Mouse (Mus musculus) forebrain, embryonic 10.5 days (tissue): ENCODE data around the gene Lpp. TPM values are rescaled to one million over a fixed set of nuclear protein-coding genes. Genes with fewer than 3 reads are reported as not detected.

Experiments
- DNase-seq: peaks from one replicate; pipeline ENCODE4 v3.0.0-alpha.2; 2017; ENCODE audit warnings: low spot score; ENCODE audit errors: extremely low spot score
- H3K27ac ChIP-seq: fragments of 300-500 bp; sonication (generic); 2 replicates; pipeline ENCODE4 v1.5.1; 2016; ENCODE audit warnings: mild to moderate bottlenecking
- H3K27me3 ChIP-seq: fragments of 300-500 bp; sonication (generic); 2 replicates; pipeline ENCODE4 v1.6.1; 2016; ENCODE audit warnings: mild to moderate bottlenecking; ENCODE audit not compliant: poor library complexity, severe bottlenecking
- H3K36me3 ChIP-seq: fragments of 300-500 bp; sonication (generic); replicated peaks from 2 replicates; pipeline ENCODE4 v1.6.1; 2016; ENCODE audit warnings: mild to moderate bottlenecking, moderate library complexity
- H3K4me1 ChIP-seq: fragments of 300-500 bp; sonication (generic); 2 replicates; pipeline ENCODE4 v1.6.1; 2016
- H3K4me3 ChIP-seq: fragments of 300-500 bp; sonication (generic); 2 replicates; pipeline ENCODE4 v1.5.1; 2016; ENCODE audit warnings: mild to moderate bottlenecking, moderate library complexity
- H3K9me3 ChIP-seq: fragments of 300-500 bp; sonication (generic); 2 replicates; pipeline ENCODE4 v1.6.1; 2016; ENCODE audit warnings: mild to moderate bottlenecking, moderate library complexity
- WGBS: fragments of 180-500 bp; shearing (Covaris S2); methylation state at CpG from one replicate; pipeline ENCODE4 v1.1.7; 2016; 5-methylcytosine and 5-hydroxymethylcytosine counted together
- polyA plus RNA-seq: library from polyadenylated mRNA; unstranded; fragments of >200 nt; fragmentation: Nextera tagmentation; extraction: Ambion mirVana; gene quantifications from 2 replicates; pipeline ENCODE4 v1.2.1, GENCODE M21; 2016

The Lpp gene
- polyA plus RNA-seq, 1 experiment from 2014 or later: 27.3 TPM

- H3K36me3 ChIP-seq: no peaks in the 10 kb centered on the region
- no peaks in the 10 kb centered on the region for H3K9me3 ChIP-seq
- 88% methylated on average over 5 of the region's 5 CpGs for WGBS
- H3K27me3 ChIP-seq: 0 out of 2 replicates have a peak, but pooled peaks cover 9% of the 10 kb centered on the region
- no peak overlapping the region for H3K27ac ChIP-seq
- peaks cover 35% of the 10 kb centered on the region for H3K4me1 ChIP-seq
- DNase-seq: no peak
- H3K4me3 ChIP-seq: no peak overlapping the region
Observed at GRCm38 (mm10) chr16:24390596-24390995, 2.7 kb upstream of the Lpp start.

- H3K27ac ChIP-seq: no peak overlapping the region
- H3K27me3 ChIP-seq: 0 out of 2 replicates have a peak, but pooled peaks cover 9% of the 10 kb centered on the region
- WGBS: 95% methylated on average over 3 of the region's 3 CpGs
- H3K4me3 ChIP-seq: no peak overlapping the region
- no peaks in the 10 kb centered on the region for H3K9me3 ChIP-seq
- H3K36me3 ChIP-seq: no peaks in the 10 kb centered on the region
- H3K4me1 ChIP-seq: peaks cover 35% of the 10 kb centered on the region
- no peak for DNase-seq
Observed at GRCm38 (mm10) chr16:24391111-24391510, 2.2 kb upstream of the Lpp start.

GRCm38 (mm10) chr16:24391901-24392300, 1.4 kb upstream of the Lpp start:
- no peak overlapping the region for H3K4me3 ChIP-seq
- WGBS: 87% methylated on average over 7 of the region's 7 CpGs
- H3K4me1 ChIP-seq: peaks cover 38% of the 10 kb centered on the region

GRCm38 (mm10) chr16:24393556-24394210, 376 bp downstream of the Lpp start:
- Histone ChIP-seq H3K4me1 (peaks cover 43% of the 10 kb centered on the region), H3K4me3 (peak overlapping the region; percentile 87), H3K27me3 (0 out of 2 replicates have a peak, but pooled peaks cover 9% of the 10 kb centered on the region), H3K27ac (peak overlapping the region; percentile 98), H3K9me3 (no peaks in the 10 kb centered on the region), H3K36me3 (no peaks in the 10 kb centered on the region)
- peak; percentile 34 for DNase-seq
- WGBS: under 1% methylated on average over 69 of the region's 76 CpGs

More at GRCm38 (mm10) chr16:24391901-24392300, 1.4 kb upstream of the Lpp start:
- Histone ChIP-seq H3K27ac (peak overlapping the region; percentile 98), H3K9me3 (no peaks in the 10 kb centered on the region), H3K27me3 (0 out of 2 replicates have a peak, but pooled peaks cover 9% of the 10 kb centered on the region), H3K36me3 (no peaks in the 10 kb centered on the region)
- no peak for DNase-seq

GRCm38 (mm10) chr16:24394211-24394991, 1.1 kb downstream of the Lpp start:
- DNase-seq: peak; percentile 35
- WGBS: 13% methylated on average over 18 of the region's 18 CpGs

GRCm38 (mm10) chr16:24395100-24395499, 1.8 kb downstream of the Lpp start:
- no peaks in the 10 kb centered on the region for H3K9me3 ChIP-seq
- H3K27me3 ChIP-seq: 0 out of 2 replicates have a peak, but pooled peaks cover 9% of the 10 kb centered on the region
- H3K36me3 ChIP-seq: no peaks in the 10 kb centered on the region
- H3K27ac ChIP-seq: peak overlapping the region; percentile 98; the same call in 1 of the 2 replicates
- H3K4me3 ChIP-seq: peak overlapping the region; percentile 87
- no peak for DNase-seq
- H3K4me1 ChIP-seq: peaks cover 45% of the 10 kb centered on the region
- 79% methylated on average over 2 of the region's 2 CpGs for WGBS

More at GRCm38 (mm10) chr16:24394211-24394991, 1.1 kb downstream of the Lpp start:
- no peaks in the 10 kb centered on the region for H3K36me3 ChIP-seq
- H3K4me1 ChIP-seq: peaks cover 45% of the 10 kb centered on the region
- peak overlapping the region; percentile 98 for H3K27ac ChIP-seq
- peak overlapping the region; percentile 87 for H3K4me3 ChIP-seq
- H3K27me3 ChIP-seq: 0 out of 2 replicates have a peak, but pooled peaks cover 9% of the 10 kb centered on the region
- no peaks in the 10 kb centered on the region for H3K9me3 ChIP-seq

- Histone ChIP-seq H3K4me1 (peaks cover 41% of the 10 kb centered on the region), H3K27me3 (0 out of 2 replicates have a peak, but pooled peaks cover 6% of the 10 kb centered on the region), H3K36me3 (no peaks in the 10 kb centered on the region), H3K4me3 (no peak overlapping the region), H3K9me3 (no peaks in the 10 kb centered on the region; the same call in 1 of the 2 replicates), H3K27ac (no peak overlapping the region)
- DNase-seq: no peak
- WGBS: 87% methylated on average over 7 of the region's 7 CpGs
Observed at GRCm38 (mm10) chr16:24396504-24396903, 3.2 kb downstream of the Lpp start.

GRCm38 (mm10) chr16:24398476-24398875, 5.2 kb downstream of the Lpp start:
- no peak overlapping the region for H3K27ac ChIP-seq
- 89% methylated on average over 4 of the region's 4 CpGs for WGBS
- peaks cover 26% of the 10 kb centered on the region for H3K4me1 ChIP-seq
- H3K9me3 ChIP-seq: no peaks in the 10 kb centered on the region; the same call in 1 of the 2 replicates
- H3K27me3 ChIP-seq: no peaks in the 10 kb centered on the region
- H3K4me3 ChIP-seq: no peak overlapping the region
- no peak for DNase-seq
- H3K36me3 ChIP-seq: peaks cover 3% of the 10 kb centered on the region

- Histone ChIP-seq H3K4me3 (no peak overlapping the region), H3K27ac (no peak overlapping the region), H3K27me3 (no peaks in the 10 kb centered on the region), H3K36me3 (peaks cover 7% of the 10 kb centered on the region), H3K9me3 (no peaks in the 10 kb centered on the region; the same call in 1 of the 2 replicates), H3K4me1 (peaks cover 24% of the 10 kb centered on the region)
- no peak for DNase-seq
- WGBS: 92% methylated on average over 3 of the region's 3 CpGs
Observed at GRCm38 (mm10) chr16:24398893-24399292, 5.6 kb downstream of the Lpp start.

GRCm38 (mm10) chr16:24399524-24399923, 6.2 kb downstream of the Lpp start:
- no peak for DNase-seq
- H3K4me1 ChIP-seq: peaks cover 18% of the 10 kb centered on the region
- H3K36me3 ChIP-seq: peaks cover 13% of the 10 kb centered on the region
- 78% methylated on average over 5 of the region's 5 CpGs for WGBS
- H3K4me3 ChIP-seq: no peak overlapping the region
- no peaks in the 10 kb centered on the region for H3K27me3 ChIP-seq
- no peak overlapping the region for H3K27ac ChIP-seq
- no peaks in the 10 kb centered on the region; the same call in 1 of the 2 replicates for H3K9me3 ChIP-seq

GRCm38 (mm10) chr16:24400776-24401175, 7.5 kb downstream of the Lpp start:
- Histone ChIP-seq H3K27ac (no peak overlapping the region), H3K27me3 (no peaks in the 10 kb centered on the region), H3K4me1 (peaks cover 10% of the 10 kb centered on the region; the same call in 1 of the 2 replicates), H3K4me3 (no peak overlapping the region), H3K9me3 (peaks cover 3% of the 10 kb centered on the region; the same call in 1 of the 2 replicates), H3K36me3 (peaks cover 25% of the 10 kb centered on the region)
- 93% methylated on average over 2 of the region's 2 CpGs for WGBS
- no peak for DNase-seq

- Histone ChIP-seq H3K4me1 (peaks cover 4% of the 10 kb centered on the region; the same call in 1 of the 2 replicates), H3K27me3 (no peaks in the 10 kb centered on the region), H3K9me3 (peaks cover 16% of the 10 kb centered on the region), H3K27ac (no peak overlapping the region), H3K36me3 (peaks cover 38% of the 10 kb centered on the region), H3K4me3 (no peak overlapping the region)
- no peak for DNase-seq
- WGBS: 91% methylated on average over 4 of the region's 4 CpGs
Observed at GRCm38 (mm10) chr16:24402801-24403200, 9.5 kb downstream of the Lpp start.
